12 mouse cellular contexts compared by ENCODE assay signal in the genomic region with DNA sequence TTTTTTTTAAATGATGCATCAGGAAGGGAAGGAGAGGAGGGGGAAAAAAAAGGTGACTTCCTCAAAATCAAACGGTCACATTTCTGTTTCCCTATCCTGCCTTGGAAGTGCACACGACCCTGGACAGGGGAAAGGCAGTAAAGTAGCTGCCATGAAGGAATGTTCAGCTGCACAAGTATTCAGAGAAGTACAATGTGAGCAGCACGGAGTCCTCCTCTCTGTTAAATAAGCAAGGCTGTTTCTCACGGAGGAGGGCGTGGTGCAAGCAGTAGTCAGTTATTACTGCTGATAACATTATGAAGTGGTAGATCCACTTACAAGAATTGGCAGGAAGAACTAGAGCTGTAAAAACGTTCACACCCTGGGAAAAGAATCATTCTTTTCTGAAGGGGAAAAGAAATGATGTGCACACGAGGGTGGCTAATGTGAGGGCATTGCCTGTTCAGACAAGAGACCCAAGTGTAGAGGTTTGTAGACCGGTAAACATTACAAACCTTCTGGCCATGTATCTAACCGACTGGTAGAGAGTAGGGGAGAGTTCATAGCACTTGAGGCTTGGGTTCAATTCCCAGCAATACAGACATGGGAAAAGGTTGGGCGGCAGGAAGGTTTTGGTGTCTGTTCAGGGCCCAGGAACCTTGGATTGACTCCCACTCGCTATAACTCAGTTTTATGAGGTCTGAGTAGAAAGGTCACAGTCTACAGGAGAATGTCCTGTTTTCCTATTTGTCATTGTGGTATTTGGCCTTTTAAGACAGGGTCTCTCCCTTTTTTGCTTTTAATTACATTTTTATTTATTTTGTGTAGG. TPM values are rescaled to one million over a fixed set of nuclear protein-coding genes. Genes with fewer than 3 reads are reported as not detected.
A peak's percentile ranks its signal among the peaks of the same experiment; 100 is the strongest.
DNase-seq lines count a peak whose midpoint lies in the region; ATAC-seq lines count a peak whose summit lies in the region.
"Had no signal": no experiment of that assay in that cellular context is flagged by ENCODE, and none has a peak within 500 bp of the region (broad histone marks: within the 10 kb centered on the region; RNA-seq: fewer than 3 reads in every experiment).

No protein-coding gene starts in this region.

- no peaks in the 10 kb centered on the region for H3K36me3 ChIP-seq in kidney, embryonic 14.5 days (ENCODE audit: control insufficient read depth, insufficient read depth, low read length)
- no peaks in the 10 kb centered on the region for H3K36me3 ChIP-seq in liver, embryonic 11.5 days (ENCODE audit: control insufficient read depth, insufficient read depth, low read length)
- H3K36me3 ChIP-seq in heart, embryonic 10.5 days, result no peaks in the 10 kb centered on the region

- DNase-seq in kidney, adult 11 months, result no peak
- peak; percentile 50 for DNase-seq in c-Kit-positive CD71-positive TER-119-positive erythroid progenitor cells, embryonic 14.5 days (ENCODE audit: low spot score)
- no peak for DNase-seq in liver, embryonic 11.5 days (ENCODE audit: low spot score)
- no peak for DNase-seq in heart, embryonic 10.5 days (ENCODE audit: low spot score)
- no peak for DNase-seq in frontal cortex, postnatal 10 days (ENCODE audit: low spot score in 2 of 2)
- DNase-seq: heart, postnatal 36 days; right cerebral cortex, postnatal 14 days; thymus, adult 18-20 months had no signal

- H3K9ac ChIP-seq in kidney, embryonic 14.5 days (ENCODE audit: low read depth, low read length), result no peak overlapping the region
- H3K9ac ChIP-seq in liver, embryonic 11.5 days (ENCODE audit: low read depth, low read length), result no peak overlapping the region

- peak; percentile 70 for ATAC-seq in kidney, embryonic 14.5 days (ENCODE audit: low FRiP score, low TSS enrichment)
- ATAC-seq in liver, embryonic 11.5 days (replicated peaks; ENCODE audit: low FRiP score), result 0 out of 2 replicates have a peak, but pooled peaks have one; percentile 54
- ATAC-seq in megakaryocyte-erythroid progenitor cell, adult 5-6 weeks (replicated peaks; ENCODE audit: low FRiP score, low TSS enrichment, poor library complexity, severe bottlenecking), result peak; percentile 81
- ATAC-seq in cerebellum, adult (ENCODE audit: insufficient number of reproducible peaks, low FRiP score, low TSS enrichment), result no peak

- H3K4me2 ChIP-seq in kidney, embryonic 14.5 days (replicated peaks; ENCODE audit: low read depth, low read length), result no peak overlapping the region
- H3K4me2 ChIP-seq in liver, embryonic 11.5 days, result peak overlapping the region; percentile 39

- no peaks in the 10 kb centered on the region for H3K9me3 ChIP-seq in kidney, embryonic 14.5 days (ENCODE audit: control insufficient read depth, low read length)
- H3K9me3 ChIP-seq in liver, embryonic 11.5 days (ENCODE audit: control insufficient read depth, low read length), result no peaks in the 10 kb centered on the region
- no peaks in the 10 kb centered on the region for H3K9me3 ChIP-seq in heart, embryonic 10.5 days

- H3K4me3 ChIP-seq in kidney, embryonic 14.5 days (ENCODE audit: low read length), result no peak overlapping the region
- H3K4me3 ChIP-seq in liver, embryonic 11.5 days (ENCODE audit: low read depth, low read length), result no peak overlapping the region
- no peak overlapping the region for H3K4me3 ChIP-seq in heart, embryonic 10.5 days

- WGBS in kidney, embryonic 14.5 days, result 14% methylated on average over 11 of the region's 11 CpGs
- WGBS in liver, embryonic 11.5 days, result 51% methylated on average over 11 of the region's 11 CpGs
- WGBS in heart, embryonic 10.5 days, result 63% methylated on average over 11 of the region's 11 CpGs

- H3K4me1 ChIP-seq in kidney, embryonic 14.5 days (ENCODE audit: control insufficient read depth, insufficient read depth, low read length), result peaks cover 30% of the 10 kb centered on the region
- H3K4me1 ChIP-seq in liver, embryonic 11.5 days (replicated peaks; ENCODE audit: control insufficient read depth, insufficient read depth, low read length), result peaks cover 10% of the 10 kb centered on the region; the same call in 1 of the 2 replicates
- peaks cover 3% of the 10 kb centered on the region; the same call in 1 of the 2 replicates for H3K4me1 ChIP-seq in heart, embryonic 10.5 days

- H3K27ac ChIP-seq in kidney, embryonic 14.5 days (ENCODE audit: low read depth, low read length), result peak overlapping the region; percentile 70
- H3K27ac ChIP-seq in liver, embryonic 11.5 days (ENCODE audit: low read depth, low read length), result no peak overlapping the region; the same call in 1 of the 2 replicates
- no peak overlapping the region for H3K27ac ChIP-seq in heart, embryonic 10.5 days

- no peaks in the 10 kb centered on the region for H3K27me3 ChIP-seq in kidney, embryonic 14.5 days (ENCODE audit: control insufficient read depth, insufficient read depth, low read length)
- no peaks in the 10 kb centered on the region for H3K27me3 ChIP-seq in liver, embryonic 11.5 days (replicated peaks; ENCODE audit: control insufficient read depth, insufficient read depth, low read length)
- no peaks in the 10 kb centered on the region for H3K27me3 ChIP-seq in heart, embryonic 10.5 days (ENCODE audit: insufficient read depth, poor library complexity, severe bottlenecking)
- H3K27me3 ChIP-seq: CH12.LX had no signal

RNA-seq across cellular contexts. Expression of a gene that starts 1.7 kb away (rescaled TPM):
- polyA plus RNA-seq in kidney, embryonic 14.5 days (2014; fragmentation: Nextera tagmentation; extraction: Ambion mirVana), result 61.0 and 110 TPM in 2 replicates
- polyA plus RNA-seq in liver, embryonic 11.5 days (2014; fragmentation: Nextera tagmentation; extraction: Ambion mirVana), result 28.2 and 30.6 TPM in 2 replicates
- 31.2 and 41.7 TPM in 2 replicates for total RNA-seq in megakaryocyte-erythroid progenitor cell, adult 5-6 weeks (2014; fragmentation: Nextera tagmentation)
- total RNA-seq in megakaryocyte-erythroid progenitor cell, adult 5-6 weeks (2017), result 39.6 and 54.4 TPM in 2 replicates
- polyA plus RNA-seq in heart, embryonic 10.5 days (2016; fragmentation: Nextera tagmentation; extraction: Ambion mirVana), result 37.7 and 39.5 TPM in 2 replicates

RNA-seq across cellular contexts. Expression of a gene that starts 36.6 kb away (rescaled TPM):
- polyA plus RNA-seq in kidney, embryonic 14.5 days (2014; fragmentation: Nextera tagmentation; extraction: Ambion mirVana), result 2.8 and 4.0 TPM in 2 replicates
- polyA plus RNA-seq in liver, embryonic 11.5 days (2014; fragmentation: Nextera tagmentation; extraction: Ambion mirVana), result 1.0 and 1.4 TPM in 2 replicates
- total RNA-seq in megakaryocyte-erythroid progenitor cell, adult 5-6 weeks (2014; fragmentation: Nextera tagmentation), result 5.0 and 5.4 TPM in 2 replicates
- 2.3 and 12.5 TPM in 2 replicates for total RNA-seq in megakaryocyte-erythroid progenitor cell, adult 5-6 weeks (2017)
- polyA plus RNA-seq in heart, embryonic 10.5 days (2016; fragmentation: Nextera tagmentation; extraction: Ambion mirVana), result 2.3 and 2.5 TPM in 2 replicates
